Mouse (Mus musculus) testis, adult 2 months (tissue): Measurements from ENCODE around the gene U2af2. TPM values are rescaled to one million over a fixed set of nuclear protein-coding genes. Genes with fewer than 3 reads are reported as not detected.
"Not testable (repeated sequence)": the region's sequence is repeated elsewhere in the genome, so short reads cannot be mapped to it uniquely, and the experiment has no call there.

Experiments
- H3K27ac ChIP-seq: fragments of 200-500 bp; 2 replicates; pipeline ENCODE4 v1.5.1; 2012; ENCODE audit warnings: low read depth, low read length; ENCODE audit not compliant: control insufficient read depth, insufficient read depth
- H3K27me3 ChIP-seq: fragments of 200-500 bp; 2 replicates; pipeline ENCODE4 v1.6.1; 2012; ENCODE audit warnings: mild to moderate bottlenecking, low read length, moderate library complexity; ENCODE audit not compliant: control insufficient read depth, insufficient read depth
- H3K36me3 ChIP-seq: fragments of 200-500 bp; 2 replicates; pipeline ENCODE4 v1.6.1; 2012; ENCODE audit warnings: mild to moderate bottlenecking, low read length; ENCODE audit not compliant: control insufficient read depth, insufficient read depth
- H3K4me1 ChIP-seq: fragments of 200-500 bp; 2 replicates; pipeline ENCODE4 v1.6.1; 2012; ENCODE audit warnings: low read length; ENCODE audit not compliant: control insufficient read depth, insufficient read depth
- H3K4me3 ChIP-seq: fragments of 200-500 bp; 2 replicates; pipeline ENCODE4 v1.5.1; 2012; ENCODE audit warnings: low read depth, mild to moderate bottlenecking, low read length, moderate library complexity, mixed read lengths; ENCODE audit not compliant: control insufficient read depth
- CTCF ChIP-seq: fragments of 200-500 bp; IDR thresholded peaks from 2 replicates; pipeline ENCODE4 v1.5.1; 2012; ENCODE audit warnings: low read depth, mild to moderate bottlenecking, inconsistent platforms, low read length, moderate library complexity; ENCODE audit not compliant: control insufficient read depth, insufficient read depth, insufficient replicate concordance
- POLR2A ChIP-seq: fragments of 200-500 bp; IDR thresholded peaks from 2 replicates; pipeline ENCODE4 v1.6.1; 2012; ENCODE audit warnings: low read depth, mild to moderate bottlenecking, inconsistent platforms, low read length, moderate library complexity; ENCODE audit not compliant: control insufficient read depth
- polyA plus RNA-seq: library from polyadenylated mRNA; depleted of rRNA; stranded (reverse); fragments of >200 nt; gene quantifications from 2 replicates; pipeline ENCODE4 v1.2.3, GENCODE M21; 2012

U2af2 gene
- polyA plus RNA-seq, 1 experiment, result 88.5 TPM

DNA sequence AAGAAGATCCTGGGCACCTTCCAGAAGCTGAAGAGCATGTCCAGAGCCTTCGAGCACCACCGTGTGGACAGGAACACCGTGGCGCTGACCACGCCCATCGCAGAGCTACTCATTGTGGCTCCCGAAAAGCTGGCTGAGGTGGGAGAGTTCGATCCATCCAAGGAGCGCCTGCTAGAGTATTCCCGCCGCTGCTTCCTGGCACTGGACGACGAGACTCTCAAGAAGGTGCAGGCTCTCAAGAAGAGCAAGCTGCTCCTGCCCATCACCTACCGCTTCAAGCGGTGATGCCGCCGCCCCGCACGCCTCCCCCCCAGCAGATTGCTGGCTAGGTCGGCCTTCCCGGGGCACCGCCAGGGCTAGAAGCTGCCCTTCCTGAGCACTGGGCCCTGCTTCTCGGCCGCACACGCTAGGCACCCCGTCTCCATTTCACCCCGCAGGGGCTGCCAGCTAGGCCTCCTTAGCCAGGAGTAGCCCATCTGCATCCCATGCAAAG, 1.7 kb upstream of the U2af2 start:
- peak overlapping the region; percentile 98 for H3K27ac ChIP-seq
- H3K4me1 ChIP-seq, result peaks cover 28% of the 10 kb centered on the region
- no peaks in the 10 kb centered on the region for H3K27me3 ChIP-seq
- peak overlapping the region; percentile 93 for H3K4me3 ChIP-seq
- peak; percentile 55; the same call in 1 of the 2 replicates for TF ChIP-seq CTCF
- TF ChIP-seq POLR2A, result no peak; the same call in 1 of the 2 replicates
- H3K36me3 ChIP-seq, result no peaks in the 10 kb centered on the region

- TF ChIP-seq CTCF (peak; percentile 46; the same call in 1 of the 2 replicates), POLR2A (peak; percentile 87)
- Histone ChIP-seq H3K36me3 (no peaks in the 10 kb centered on the region), H3K4me3 (peak overlapping the region; percentile 93), H3K27me3 (no peaks in the 10 kb centered on the region), H3K27ac (peak overlapping the region; percentile 98), H3K4me1 (peaks cover 25% of the 10 kb centered on the region)
These were observed 784 bp upstream of the U2af2 start for GRCm38 (mm10) chr7:5060944-5061773.

DNA sequence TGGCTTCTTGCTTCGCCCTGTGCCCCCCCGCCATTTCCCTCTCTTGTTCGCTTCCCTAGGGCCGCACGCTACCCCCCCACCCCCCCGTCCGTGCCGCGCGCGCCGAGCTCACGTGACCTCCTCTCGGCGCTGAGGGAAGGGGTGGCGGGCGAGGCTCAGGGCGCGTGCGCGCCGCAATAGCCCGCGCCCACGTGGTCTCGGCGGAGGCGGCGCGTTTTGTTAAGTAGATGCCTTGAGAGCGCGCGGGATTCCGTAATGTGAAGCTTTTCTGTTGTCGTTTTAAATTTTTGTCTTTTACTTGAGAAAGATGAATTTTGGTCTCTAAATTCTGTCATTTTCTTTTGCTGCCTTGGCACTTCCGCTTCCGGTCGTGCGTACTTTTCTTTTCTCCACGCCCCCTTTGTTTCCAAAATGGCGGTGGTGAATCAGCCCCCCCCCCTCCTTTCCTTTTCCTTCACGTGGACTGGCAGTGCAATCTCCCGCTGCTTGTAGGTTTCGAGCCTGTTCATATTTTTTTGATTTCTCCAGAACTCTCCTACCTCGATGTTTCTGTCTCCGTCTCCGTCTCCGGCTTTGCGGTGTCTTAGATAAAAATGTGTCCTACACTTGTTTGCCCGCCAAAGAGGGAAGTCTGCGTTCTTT, 538 bp downstream of the U2af2 start:
- peak overlapping the region; percentile 89 for H3K27ac ChIP-seq
- no peaks in the 10 kb centered on the region for H3K36me3 ChIP-seq
- H3K4me3 ChIP-seq, result peak overlapping the region; percentile 90
- no peak for TF ChIP-seq CTCF
- TF ChIP-seq POLR2A, result no peak
- no peaks in the 10 kb centered on the region for H3K27me3 ChIP-seq
- peaks cover 16% of the 10 kb centered on the region for H3K4me1 ChIP-seq

GRCm38 (mm10) chr7:5064886-5065285, 2.9 kb downstream of the U2af2 start:
- no peak overlapping the region for H3K4me3 ChIP-seq
- TF ChIP-seq POLR2A, result no peak
- TF ChIP-seq CTCF, result no peak
- H3K27me3 ChIP-seq, result no peaks in the 10 kb centered on the region
- H3K36me3 ChIP-seq, result peaks cover 2% of the 10 kb centered on the region
- H3K27ac ChIP-seq, result no peak overlapping the region
- H3K4me1 ChIP-seq, result peaks cover 7% of the 10 kb centered on the region

DNA sequence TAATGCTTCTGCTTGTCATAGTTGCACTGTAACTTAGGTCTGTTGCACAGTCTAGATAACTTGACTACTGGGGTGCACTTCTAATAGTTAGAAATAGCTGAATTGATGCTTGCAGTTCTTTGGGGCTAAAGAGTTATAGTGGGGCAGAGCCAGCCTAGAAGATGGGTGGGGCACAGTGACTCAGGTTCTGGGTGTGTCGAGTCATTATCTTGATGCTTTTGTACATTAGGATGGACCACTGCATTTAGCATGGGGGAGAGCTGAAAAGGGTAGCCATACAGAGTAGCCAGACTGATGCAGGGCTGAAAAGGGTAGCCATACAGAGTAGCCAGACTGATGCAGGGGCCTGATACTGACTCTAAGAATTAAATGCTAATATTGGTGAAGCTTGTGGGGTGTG, 11.6 kb downstream of the U2af2 start:
- H3K27ac ChIP-seq, result no peak overlapping the region
- H3K27me3 ChIP-seq, result no peaks in the 10 kb centered on the region
- no peak overlapping the region for H3K4me3 ChIP-seq
- TF ChIP-seq CTCF, result no peak
- TF ChIP-seq POLR2A, result no peak
- H3K36me3 ChIP-seq, result peaks cover under 1% of the 10 kb centered on the region
- no peaks in the 10 kb centered on the region for H3K4me1 ChIP-seq

DNA sequence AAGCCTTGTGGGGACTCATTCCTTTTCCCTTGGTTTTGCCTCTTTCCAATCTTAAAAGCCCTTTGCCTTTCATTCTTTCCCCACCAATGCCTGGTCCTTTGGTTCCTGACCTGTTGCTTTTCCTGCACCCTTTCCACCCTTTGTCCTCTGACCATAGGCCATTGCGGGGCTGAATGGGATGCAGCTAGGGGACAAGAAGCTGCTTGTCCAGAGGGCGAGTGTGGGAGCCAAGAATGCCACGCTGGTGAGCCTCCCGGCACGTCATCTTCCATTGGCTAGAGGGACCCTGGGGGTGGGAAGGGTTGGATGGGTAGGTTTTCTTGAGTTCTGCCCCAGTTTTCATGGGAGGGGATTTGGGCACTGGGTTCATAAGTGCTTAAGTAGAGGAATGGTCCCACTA, 13.0 kb downstream of the U2af2 start:
- H3K4me1 ChIP-seq, result peaks cover 2% of the 10 kb centered on the region; the same call in 1 of the 2 replicates

GRCm38 (mm10) chr7:5076931-5077330, 15.0 kb downstream of the U2af2 start:
- peaks cover 5% of the 10 kb centered on the region for H3K4me1 ChIP-seq
- TF ChIP-seq CTCF, result no peak
- TF ChIP-seq POLR2A, result no peak
- H3K27me3 ChIP-seq, result no peaks in the 10 kb centered on the region
- no peaks in the 10 kb centered on the region for H3K36me3 ChIP-seq
- no peak overlapping the region for H3K4me3 ChIP-seq
- no peak overlapping the region for H3K27ac ChIP-seq

More for the DNA sequence above, 13.0 kb downstream of the U2af2 start:
- TF ChIP-seq POLR2A (no peak), CTCF (no peak)
- Histone ChIP-seq H3K27me3 (no peaks in the 10 kb centered on the region), H3K27ac (no peak overlapping the region), H3K36me3 (no peaks in the 10 kb centered on the region; the same call in 1 of the 2 replicates), H3K4me3 (no peak overlapping the region)

DNA sequence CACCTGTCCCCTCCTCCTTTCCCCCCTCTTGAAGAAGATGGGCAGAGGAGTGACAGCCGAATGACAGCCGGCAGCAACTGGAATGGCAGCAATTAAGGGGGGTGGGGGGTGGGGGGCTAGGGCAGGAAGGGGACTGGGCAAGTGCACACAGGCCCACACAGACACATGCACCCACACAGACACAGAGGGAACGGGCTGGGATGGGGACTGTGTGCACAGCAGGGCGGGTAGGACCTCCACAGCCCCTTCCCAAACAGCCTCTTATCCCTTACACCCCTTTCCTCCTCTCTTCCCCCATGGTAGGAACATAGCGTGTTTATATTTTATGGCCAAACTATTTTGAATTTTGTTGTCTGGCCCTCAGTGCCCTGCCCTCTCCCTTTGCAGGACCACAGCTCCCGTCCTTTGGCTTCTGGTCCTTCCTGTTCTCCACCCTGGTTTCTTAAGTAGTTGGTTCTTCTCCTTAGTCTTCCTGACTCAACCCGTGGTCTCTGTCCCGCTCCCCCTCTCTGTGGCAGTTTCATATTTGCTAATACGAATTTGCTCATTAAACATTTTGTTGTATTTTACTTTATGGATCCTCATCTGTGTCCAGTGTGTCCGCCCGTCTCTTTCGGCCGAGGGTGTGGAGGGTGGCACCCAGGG, 17.5 kb downstream of the U2af2 start:
- Histone ChIP-seq H3K27ac (peak overlapping the region; percentile 72), H3K4me3 (peak overlapping the region; percentile 81)
- not testable (repeated sequence) for H3K4me1 ChIP-seq, H3K36me3 ChIP-seq, H3K27me3 ChIP-seq
